Mouse (Mus musculus): ENCODE measurements at regions not wholly inside any gene's neighbourhood (a gene's known extent, or its start where the extent isn't known, plus 50 kb on each side); places are given as distances from the start of the nearest gene placed in this dataset.

DNA sequence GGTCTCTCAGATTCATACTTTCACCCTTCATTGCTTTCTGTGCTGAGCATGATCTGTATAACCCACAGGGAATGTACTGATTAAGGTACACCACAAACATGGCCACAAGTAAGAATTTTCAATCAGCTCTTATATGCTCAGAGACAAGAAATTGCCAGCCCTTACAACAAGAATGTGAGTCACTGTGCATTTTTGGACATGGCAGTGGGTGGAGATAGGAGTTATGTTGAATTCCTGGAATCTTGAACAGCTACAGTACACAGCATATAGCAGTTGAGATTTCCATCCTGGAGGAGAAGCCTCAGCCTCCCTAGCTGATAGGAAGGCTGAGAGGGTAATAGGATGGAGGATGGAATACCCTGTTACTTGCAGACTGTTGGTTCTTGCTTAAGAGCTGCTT, 173.8 kb upstream of the Nudt11 start:
- DNase-seq, result no peak

DNA sequence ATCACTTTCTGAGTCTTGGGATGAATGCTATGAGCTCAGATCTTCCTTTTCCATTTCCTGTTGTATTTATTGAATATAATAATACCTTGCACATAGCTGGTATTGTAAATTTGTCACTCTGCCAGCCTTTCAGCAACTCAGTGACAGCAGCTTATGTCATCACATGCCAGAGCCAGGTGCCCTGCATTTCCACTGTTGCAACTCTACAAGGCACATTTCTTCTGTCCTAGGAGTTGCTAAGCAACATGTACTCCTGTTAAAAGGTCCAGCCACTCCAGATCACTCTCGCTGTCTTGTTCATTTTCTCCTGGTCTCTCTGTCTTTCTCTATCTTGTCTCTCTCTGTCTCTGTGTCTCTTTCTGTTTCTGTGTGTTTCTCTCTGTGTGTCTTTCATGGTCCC, 130.1 kb upstream of the Nudt11 start:
- peak in 1 of 2 experiments; percentile 6 for DNase-seq

DNA sequence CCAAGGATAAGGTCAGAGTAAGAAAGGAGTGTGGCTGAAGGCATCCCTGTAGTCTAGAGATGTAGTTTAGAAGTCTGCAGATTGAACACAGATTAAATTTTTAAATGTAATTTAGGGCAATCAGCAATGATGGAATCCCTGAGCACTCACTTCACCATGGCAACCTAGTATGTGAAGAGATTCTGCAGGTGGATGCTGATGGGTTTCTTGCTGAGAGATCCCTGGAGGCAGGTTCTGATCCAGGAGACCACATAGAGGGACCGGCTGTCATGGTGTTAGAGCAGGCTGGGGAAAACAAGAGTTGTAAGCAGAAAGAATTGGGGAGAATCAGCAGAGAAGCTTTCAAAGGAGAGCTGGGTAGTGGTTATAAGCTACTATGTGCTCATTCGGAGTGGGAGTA, 113.7 kb upstream of the Nudt11 start:
- DNase-seq, result peak; percentile 9 to 16

DNA sequence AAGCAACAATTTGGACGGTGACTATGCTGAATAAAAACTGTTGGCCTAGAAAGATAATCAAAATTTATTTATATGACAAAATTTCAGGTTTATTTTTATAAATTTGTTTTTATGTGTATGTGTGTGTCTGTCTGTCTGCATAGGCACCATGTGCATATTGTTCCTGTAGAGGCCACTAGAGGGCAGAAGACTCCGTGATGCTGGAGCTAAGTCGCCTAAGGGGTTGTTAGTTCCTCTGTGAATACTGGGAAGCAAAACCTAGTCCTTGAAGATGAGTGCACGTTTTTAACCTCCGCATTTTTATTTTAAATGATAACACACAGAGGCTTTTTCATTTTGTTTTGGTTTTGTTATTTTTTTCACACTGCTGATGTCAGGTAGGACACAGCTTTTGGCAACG, 105.3 kb upstream of the Nudt11 start:
- DNase-seq, result no peak

All from cerebellum, postnatal 25 days (tissue).